Mouse (Mus musculus): ENCODE measurements around the gene Plin4. TPM values are rescaled to one million over a fixed set of nuclear protein-coding genes. Genes with fewer than 3 reads are reported as not detected.
A peak's percentile ranks its signal among the peaks of the same experiment; 100 is the strongest.

Gene Plin4
- polyA plus RNA-seq, 1 experiment from 2014 or later = 0.36 TPM

GRCm38 (mm10) chr17:56124377-56125275 lies 15.0 kb upstream of the Plin4 start:
- Histone ChIP-seq H3K9ac (peak overlapping the region; percentile 20), H3K36me3 (no peaks in the 10 kb centered on the region), H3K27ac (no peak overlapping the region), H3K4me3 (replicated peaks) (peak overlapping the region; percentile 45), H3K4me2 (peak overlapping the region; percentile 78), H3K4me1 (peaks cover 23% of the 10 kb centered on the region), H3K9me3 (no peaks in the 10 kb centered on the region), H3K27me3 (replicated peaks) (peaks cover 44% of the 10 kb centered on the region)
- peak; percentile 7; the same call in 1 of the 2 replicates for ATAC-seq (ENCODE audit: insufficient read depth, low FRiP score, low read depth)
- WGBS = 13% methylated on average over 59 of the region's 59 CpGs

DNA sequence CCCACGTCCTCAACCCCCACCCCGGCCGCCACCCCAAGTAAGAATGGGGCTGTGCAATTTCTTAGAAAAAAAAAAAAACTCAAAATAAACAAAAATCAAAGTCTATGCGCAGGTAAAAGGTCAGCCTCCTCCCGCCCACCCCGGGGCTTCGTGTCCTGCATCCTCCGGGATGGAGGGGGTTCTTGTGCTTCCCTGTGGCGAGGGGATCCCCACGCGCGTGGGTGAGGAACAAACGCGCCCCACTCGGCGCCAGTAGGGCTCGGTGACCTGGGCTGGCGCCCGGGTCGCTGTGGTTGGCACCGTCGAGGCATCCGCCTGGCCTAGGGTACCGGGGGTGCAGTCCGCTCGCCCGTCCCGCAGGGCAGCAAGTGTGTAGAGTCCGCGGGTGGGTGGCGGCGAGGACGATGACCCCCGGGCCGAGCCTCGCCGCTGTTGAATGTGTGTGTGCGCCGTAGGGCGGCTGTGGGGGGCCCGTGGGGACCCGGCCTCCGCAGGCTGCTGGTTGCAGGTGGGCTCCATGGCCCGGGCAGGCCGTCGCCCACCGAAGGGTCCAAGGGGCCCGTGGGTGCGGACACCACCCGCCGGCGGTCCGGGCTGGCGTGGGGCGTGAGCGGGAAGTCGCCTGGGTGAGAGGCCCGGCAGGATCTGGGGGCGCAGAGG lies 14.2 kb upstream of the Plin4 start:
- ATAC-seq (ENCODE audit: insufficient read depth, low FRiP score, low read depth) = no peak
- WGBS = 42% methylated on average over 59 of the region's 59 CpGs
- peaks cover 25% of the 10 kb centered on the region for H3K4me1 ChIP-seq
- H3K4me3 ChIP-seq (replicated peaks) = peak overlapping the region; percentile 45
- no peaks in the 10 kb centered on the region for H3K9me3 ChIP-seq
- H3K4me2 ChIP-seq = peak overlapping the region; percentile 78
- H3K27me3 ChIP-seq (replicated peaks) = peaks cover 51% of the 10 kb centered on the region
- H3K9ac ChIP-seq = peak overlapping the region; percentile 20
- no peaks in the 10 kb centered on the region for H3K36me3 ChIP-seq
- no peak overlapping the region for H3K27ac ChIP-seq

DNA sequence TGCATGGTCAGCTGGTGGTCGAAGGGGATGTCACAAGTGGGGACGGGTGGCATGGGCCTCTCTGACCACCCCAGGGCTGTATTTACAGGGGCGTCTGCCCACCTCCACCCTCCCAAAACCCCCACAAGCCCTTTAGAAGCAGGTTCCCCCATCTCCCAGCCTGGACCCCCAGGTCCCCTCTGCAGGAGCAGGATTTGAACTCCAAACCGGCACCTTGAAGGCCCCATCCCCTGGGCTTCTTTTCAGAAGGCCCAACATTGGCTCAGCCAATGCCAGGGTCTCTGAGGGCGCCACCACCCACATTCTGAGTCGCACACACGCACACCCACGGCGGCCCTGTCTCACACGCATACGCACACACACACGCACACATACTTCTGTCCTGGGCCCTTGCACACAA lies 13.6 kb upstream of the Plin4 start:
- H3K36me3 ChIP-seq = no peaks in the 10 kb centered on the region
- WGBS = 88% methylated on average over 12 of the region's 12 CpGs
- no peak overlapping the region for H3K4me2 ChIP-seq
- ATAC-seq (ENCODE audit: insufficient read depth, low FRiP score, low read depth) = no peak
- H3K27ac ChIP-seq = no peak overlapping the region
- peaks cover 25% of the 10 kb centered on the region for H3K4me1 ChIP-seq
- no peaks in the 10 kb centered on the region for H3K9me3 ChIP-seq
- H3K4me3 ChIP-seq (replicated peaks) = no peak overlapping the region
- H3K9ac ChIP-seq = no peak overlapping the region
- peaks cover 55% of the 10 kb centered on the region for H3K27me3 ChIP-seq (replicated peaks)

DNA sequence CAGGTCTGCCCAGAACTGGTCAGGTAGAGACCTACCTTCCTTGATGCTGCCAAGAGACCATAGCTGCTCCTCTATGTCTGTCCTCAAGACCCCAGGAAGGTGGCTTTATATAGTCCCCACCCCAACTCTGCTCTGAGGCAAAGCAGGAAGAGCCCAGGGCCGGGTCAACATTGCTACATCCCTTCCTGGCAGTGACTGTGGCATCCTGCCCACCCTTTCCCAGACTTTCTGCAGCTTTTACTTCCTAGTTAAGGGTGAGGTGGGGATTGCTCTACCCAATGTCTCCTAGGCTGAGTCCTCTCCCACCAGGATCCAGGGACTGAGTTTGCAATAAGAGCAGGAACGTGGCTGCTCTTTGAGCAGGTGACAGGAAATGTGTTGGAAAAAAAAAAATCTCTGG lies 12.2 kb upstream of the Plin4 start, which contains the start of gene Lrg1:
Gene Lrg1, minus strand, starts transcription at position 176 of the 400 bp plus-strand sequence.
- Histone ChIP-seq H3K36me3 (no peaks in the 10 kb centered on the region), H3K9me3 (no peaks in the 10 kb centered on the region), H3K4me3 (replicated peaks) (no peak within 1 kb of the TSS), H3K27me3 (replicated peaks) (peaks cover 57% of the 10 kb centered on the region), H3K4me1 (peaks cover 29% of the 10 kb centered on the region), H3K9ac (no peak within 1 kb of the TSS), H3K4me2 (no peak within 1 kb of the TSS), H3K27ac (no peak within 1 kb of the TSS)
- no peak for ATAC-seq (ENCODE audit: insufficient read depth, low FRiP score, low read depth)
- 40% methylated on average over 2 of the region's 2 CpGs for WGBS

GRCm38 (mm10) chr17:56119981-56120880 lies 10.6 kb upstream of the Plin4 start:
- H3K9me3 ChIP-seq = no peaks in the 10 kb centered on the region
- WGBS = 5% methylated on average over 66 of the region's 66 CpGs
- H3K27me3 ChIP-seq (replicated peaks) = peaks cover 57% of the 10 kb centered on the region
- H3K4me1 ChIP-seq = peaks cover 29% of the 10 kb centered on the region
- peak overlapping the region; percentile 17 for H3K4me3 ChIP-seq (replicated peaks)
- H3K36me3 ChIP-seq = no peaks in the 10 kb centered on the region
- H3K9ac ChIP-seq = no peak overlapping the region
- peak overlapping the region; percentile 37 for H3K4me2 ChIP-seq
- H3K27ac ChIP-seq = no peak overlapping the region
- ATAC-seq (ENCODE audit: insufficient read depth, low FRiP score, low read depth) = no peak

- peaks cover 25% of the 10 kb centered on the region for H3K4me1 ChIP-seq
- no peaks in the 10 kb centered on the region for H3K9me3 ChIP-seq
- H3K27ac ChIP-seq = no peak overlapping the region
- no peak for ATAC-seq (ENCODE audit: insufficient read depth, low FRiP score, low read depth)
- 26% methylated on average over 12 of the region's 12 CpGs for WGBS
- no peak overlapping the region for H3K4me3 ChIP-seq (replicated peaks)
- no peak overlapping the region for H3K9ac ChIP-seq
- no peaks in the 10 kb centered on the region for H3K36me3 ChIP-seq
- H3K27me3 ChIP-seq (replicated peaks) = peaks cover 53% of the 10 kb centered on the region
- peak overlapping the region; percentile 37; the same call in 1 of the 2 replicates for H3K4me2 ChIP-seq
Observed at GRCm38 (mm10) chr17:56119431-56119830, 9.8 kb upstream of the Plin4 start.

DNA sequence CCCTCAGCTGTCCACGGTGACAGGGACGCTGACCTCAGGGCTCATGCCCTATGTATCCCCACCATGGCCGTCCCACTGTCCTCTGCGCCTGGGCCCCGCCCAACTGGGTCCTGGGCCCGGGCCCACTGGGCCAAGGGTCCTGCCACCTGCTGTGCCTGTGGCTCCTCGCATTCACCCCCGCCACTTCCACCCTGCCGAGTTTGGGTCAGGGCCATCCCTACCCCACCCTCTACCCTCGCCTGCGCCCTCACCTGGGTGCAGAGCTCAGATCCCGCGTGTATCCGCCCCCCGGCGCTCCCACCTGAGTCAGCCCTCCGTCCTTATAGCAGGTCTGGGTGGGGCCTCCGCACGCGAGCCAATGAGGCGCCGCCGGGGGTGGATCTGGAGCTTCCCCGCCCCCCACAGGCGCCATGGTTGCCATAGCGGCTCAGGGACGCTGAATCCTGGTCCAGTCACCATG lies 7.7 kb upstream of the Plin4 start, which contains the start of gene Plin5:
Gene Plin5, minus strand, starts transcription at position 346 of the 460 bp plus-strand sequence.
- no peak within 1 kb of the TSS for H3K9ac ChIP-seq
- ATAC-seq (ENCODE audit: insufficient read depth, low FRiP score, low read depth) = peak; percentile 63
- H3K27me3 ChIP-seq (replicated peaks) = peaks cover 37% of the 10 kb centered on the region
- H3K27ac ChIP-seq = no peak within 1 kb of the TSS
- H3K36me3 ChIP-seq = no peaks in the 10 kb centered on the region
- peak within 1 kb of the TSS; percentile 30 for H3K4me3 ChIP-seq (replicated peaks)
- H3K9me3 ChIP-seq = no peaks in the 10 kb centered on the region
- 2% methylated on average over 27 of the region's 27 CpGs for WGBS
- H3K4me2 ChIP-seq = peak within 1 kb of the TSS; percentile 70
- H3K4me1 ChIP-seq = peaks cover 17% of the 10 kb centered on the region

- no peaks in the 10 kb centered on the region for H3K9me3 ChIP-seq
- H3K36me3 ChIP-seq = no peaks in the 10 kb centered on the region
- H3K4me1 ChIP-seq = peaks cover 17% of the 10 kb centered on the region
- peaks cover 28% of the 10 kb centered on the region for H3K27me3 ChIP-seq (replicated peaks)
- H3K27ac ChIP-seq = no peak overlapping the region
- no peak overlapping the region for H3K9ac ChIP-seq
- WGBS = 66% methylated on average over 10 of the region's 10 CpGs
- H3K4me3 ChIP-seq (replicated peaks) = no peak overlapping the region
- no peak for ATAC-seq (ENCODE audit: insufficient read depth, low FRiP score, low read depth)
- no peak overlapping the region for H3K4me2 ChIP-seq
Observed at GRCm38 (mm10) chr17:56116193-56116592, 6.6 kb upstream of the Plin4 start.

DNA sequence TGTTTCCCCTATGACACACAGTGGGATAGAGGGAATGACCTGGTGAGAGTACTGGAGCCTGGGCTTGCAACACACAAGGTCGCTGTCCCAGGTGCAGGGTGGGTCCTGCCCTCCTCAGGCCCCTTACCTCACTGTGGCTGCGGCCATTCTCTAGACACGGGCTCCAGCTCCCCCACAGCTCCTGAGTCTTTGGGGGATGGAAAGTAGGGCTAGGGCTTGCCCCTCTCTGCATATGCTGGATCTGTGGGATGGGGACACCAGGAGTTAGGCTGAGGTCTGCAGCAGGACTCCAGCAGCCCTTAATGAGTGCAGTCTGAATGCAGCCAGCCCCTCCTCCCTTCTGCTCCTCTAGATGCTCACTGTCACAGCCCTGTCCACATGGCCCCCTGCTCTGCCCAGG lies 3.1 kb upstream of the Plin4 start:
- Histone ChIP-seq H3K9me3 (no peaks in the 10 kb centered on the region), H3K4me1 (peaks cover 4% of the 10 kb centered on the region; the same call in 1 of the 2 replicates), H3K9ac (no peak overlapping the region), H3K27me3 (replicated peaks) (no peaks in the 10 kb centered on the region), H3K4me3 (replicated peaks) (no peak overlapping the region), H3K36me3 (no peaks in the 10 kb centered on the region), H3K27ac (no peak overlapping the region), H3K4me2 (no peak overlapping the region)
- no peak for ATAC-seq (ENCODE audit: insufficient read depth, low FRiP score, low read depth)
- WGBS = 86% methylated on average over 3 of the region's 3 CpGs

DNA sequence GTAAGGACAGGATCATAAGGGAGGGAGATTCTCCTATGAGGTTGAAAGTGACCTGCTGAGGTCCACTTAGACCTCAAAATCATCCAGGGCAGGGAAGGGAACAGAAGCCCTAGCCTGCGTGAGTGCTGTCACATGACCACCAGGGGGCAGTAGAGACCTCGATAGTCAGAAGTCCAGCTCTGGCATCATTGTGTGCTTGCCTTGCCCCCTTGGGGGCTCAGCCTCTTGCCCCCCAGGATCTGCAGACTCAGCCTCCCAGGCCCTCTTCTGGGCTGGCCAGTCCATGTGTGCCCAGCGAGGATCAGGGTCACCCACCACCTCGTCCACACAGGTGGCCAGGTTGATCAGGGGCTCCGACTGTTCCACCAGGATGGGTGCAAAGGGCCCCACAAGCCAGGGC lies 2.3 kb upstream of the Plin4 start:
- Histone ChIP-seq H3K4me3 (replicated peaks) (no peak overlapping the region), H3K36me3 (no peaks in the 10 kb centered on the region; the same call in 1 of the 2 replicates), H3K9me3 (no peaks in the 10 kb centered on the region), H3K4me1 (no peaks in the 10 kb centered on the region), H3K27me3 (replicated peaks) (no peaks in the 10 kb centered on the region), H3K27ac (no peak overlapping the region), H3K9ac (no peak overlapping the region), H3K4me2 (no peak overlapping the region)
- 54% methylated on average over 5 of the region's 5 CpGs for WGBS
- no peak for ATAC-seq (ENCODE audit: insufficient read depth, low FRiP score, low read depth)

GRCm38 (mm10) chr17:56111021-56111420 lies 1.4 kb upstream of the Plin4 start:
- Histone ChIP-seq H3K4me3 (replicated peaks) (no peak overlapping the region), H3K9me3 (no peaks in the 10 kb centered on the region), H3K4me1 (no peaks in the 10 kb centered on the region), H3K27ac (no peak overlapping the region), H3K27me3 (replicated peaks) (no peaks in the 10 kb centered on the region), H3K9ac (no peak overlapping the region), H3K4me2 (no peak overlapping the region), H3K36me3 (no peaks in the 10 kb centered on the region; the same call in 1 of the 2 replicates)
- ATAC-seq (ENCODE audit: insufficient read depth, low FRiP score, low read depth) = no peak
- WGBS = 50% methylated on average over 1 of the region's 1 CpGs
